Mouse (Mus musculus): ENCODE data around the gene Baiap2l1.
A peak's percentile ranks its signal among the peaks of the same experiment; 100 is the strongest.
"Not testable (repeated sequence)": the region's sequence is repeated elsewhere in the genome, so short reads cannot be mapped to it uniquely, and the experiment has no call there.

The Baiap2l1 gene

DNA sequence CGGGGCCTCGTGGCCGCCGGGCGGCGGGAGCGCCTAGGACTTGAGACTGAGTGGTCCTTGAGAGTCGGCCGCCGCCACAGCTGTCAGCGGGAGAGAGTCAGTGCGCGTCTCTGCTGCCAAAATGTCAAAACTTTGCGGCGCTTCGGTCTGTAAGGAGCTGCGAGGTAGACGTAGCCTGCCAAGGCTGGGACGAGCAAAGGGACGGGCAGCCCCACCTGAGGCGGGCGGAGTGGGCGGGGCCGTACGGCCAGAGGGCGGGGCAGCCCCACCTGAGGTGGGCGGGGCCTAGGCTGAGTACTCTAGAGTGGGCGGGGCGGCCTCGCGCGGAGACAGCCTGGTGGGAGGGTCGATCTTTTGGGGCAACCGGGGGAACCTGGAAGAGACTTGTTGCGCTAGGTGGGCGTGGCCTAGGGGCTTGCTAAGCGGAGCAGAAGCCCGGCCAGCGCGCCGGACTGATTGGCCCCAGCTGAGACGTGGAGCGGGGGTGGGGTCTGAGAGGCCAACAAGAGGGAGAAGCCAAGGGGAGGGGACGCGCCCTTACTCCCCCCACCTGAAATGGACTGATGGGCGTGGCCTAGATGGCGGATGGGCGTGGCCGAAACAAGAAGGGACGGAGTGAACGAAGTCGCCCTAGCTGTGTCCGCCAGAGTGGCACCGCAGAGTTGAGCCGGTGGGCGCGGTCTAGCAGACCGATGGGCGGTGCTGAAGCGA is at the start of gene Baiap2l1:
Gene Baiap2l1, minus strand, starts transcription at position 232 of the 711 bp plus-strand sequence.
- DNase-seq, result peak; percentile 74 to 75

DNA sequence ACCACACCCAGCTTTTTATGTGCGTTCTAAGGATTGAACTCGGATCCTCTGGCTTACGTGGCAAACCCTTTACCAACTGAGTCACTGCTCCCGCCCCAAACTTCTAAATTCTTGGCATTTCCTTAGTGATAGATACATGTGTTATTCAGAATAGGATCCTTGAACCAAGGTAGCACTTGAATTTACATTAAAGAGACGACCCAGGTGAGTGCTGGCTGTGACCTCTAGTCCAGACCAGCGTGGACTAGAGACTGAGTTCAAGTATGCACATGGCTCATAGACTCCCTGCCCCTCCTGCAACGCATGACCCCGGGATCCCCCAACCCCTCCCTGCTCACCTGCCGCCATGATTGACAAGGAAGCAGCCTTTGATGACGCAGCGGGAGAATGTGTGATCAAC is 48.3 kb upstream of the Baiap2l1 start:
- no peak for DNase-seq

DNA sequence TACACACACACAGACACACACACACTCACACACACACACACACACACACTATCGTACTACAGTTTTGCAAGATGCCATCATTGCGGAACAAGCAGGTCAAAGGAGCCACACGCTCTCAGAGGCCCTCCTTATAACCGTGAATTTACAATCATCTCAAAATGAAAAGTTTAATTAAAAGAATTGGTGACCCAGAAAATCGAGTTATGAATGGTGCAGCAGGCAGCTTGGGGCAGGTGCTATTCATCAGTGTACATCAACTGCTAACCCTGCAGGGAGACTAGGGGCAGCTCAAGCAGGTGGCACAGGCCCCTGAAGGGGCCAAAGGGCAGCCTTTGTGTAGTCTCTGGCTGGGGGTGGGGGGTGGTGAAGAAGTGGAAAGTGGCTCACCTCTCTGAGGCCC is 42.9 kb upstream of the Baiap2l1 start:
- no peak for DNase-seq

DNA sequence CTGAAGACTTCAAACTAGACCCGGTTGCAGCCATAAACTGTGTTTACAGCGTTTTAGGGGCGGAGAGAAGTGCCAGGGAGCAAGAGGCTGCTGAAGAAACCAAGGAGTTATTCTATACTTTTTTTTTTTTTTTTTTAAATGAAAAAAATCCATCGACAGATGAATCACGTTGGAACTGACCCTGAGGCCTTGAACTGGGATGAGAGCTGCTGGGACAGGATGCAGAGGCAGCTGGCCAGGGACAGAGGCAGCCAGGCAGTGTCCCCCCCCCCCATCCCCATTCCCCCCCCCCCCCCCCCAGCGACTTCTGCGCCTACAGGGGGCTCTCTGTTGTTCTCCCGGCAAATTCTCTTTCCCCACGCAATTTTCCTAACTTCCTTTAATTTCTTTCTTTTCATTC is 39.7 kb upstream of the Baiap2l1 start:
- no peak for DNase-seq

GRCm38 (mm10) chr5:144394142-144394541 is 36.2 kb upstream of the Baiap2l1 start:
- no peak for DNase-seq

DNA sequence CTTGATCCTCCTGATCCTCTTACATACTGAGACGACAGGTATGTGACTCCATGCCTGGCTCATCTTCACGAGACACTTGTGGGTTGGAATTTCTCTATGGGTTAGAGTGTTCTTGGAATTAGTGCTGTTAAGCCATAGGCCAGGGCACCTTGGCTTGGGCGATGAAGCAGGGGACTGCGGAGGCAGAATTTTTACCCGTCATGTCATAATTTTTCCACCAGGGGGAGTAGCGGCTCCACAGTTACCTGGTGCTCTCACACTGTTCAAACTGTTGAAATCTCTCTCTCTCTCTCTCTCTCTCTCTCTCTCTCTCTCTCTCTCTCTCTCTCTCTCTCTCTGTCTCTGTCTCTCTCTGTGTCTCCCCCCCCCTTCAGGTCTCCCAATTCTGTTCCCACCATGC is 29.9 kb upstream of the Baiap2l1 start:
- DNase-seq, result peak in 1 of 2 experiments; percentile 18

DNA sequence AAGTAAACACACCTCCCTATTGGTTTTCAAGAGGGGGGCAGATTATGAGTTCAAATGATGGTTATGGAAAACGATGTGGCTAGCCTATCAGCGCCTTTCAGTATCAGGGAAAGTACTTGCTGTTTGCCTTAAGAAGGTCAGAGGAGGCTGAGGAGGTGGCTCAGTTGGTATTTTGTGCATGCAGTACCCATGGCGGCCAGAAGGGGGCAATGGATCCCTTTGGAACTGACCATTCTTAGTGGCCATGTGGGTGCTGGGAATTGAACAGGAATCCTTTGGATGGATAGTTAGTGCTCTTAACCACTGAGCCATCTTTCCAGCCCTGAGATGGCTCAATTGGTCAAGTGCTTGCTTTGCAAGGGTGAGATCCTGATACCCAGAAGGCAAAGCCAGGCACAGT is 26.0 kb upstream of the Baiap2l1 start:
- peak in 1 of 2 experiments; percentile 9 for DNase-seq

- DNase-seq, result peak in 1 of 2 experiments; percentile 5
These were observed 23.9 kb upstream of the Baiap2l1 start for GRCm38 (mm10) chr5:144381782-144382181.

DNA sequence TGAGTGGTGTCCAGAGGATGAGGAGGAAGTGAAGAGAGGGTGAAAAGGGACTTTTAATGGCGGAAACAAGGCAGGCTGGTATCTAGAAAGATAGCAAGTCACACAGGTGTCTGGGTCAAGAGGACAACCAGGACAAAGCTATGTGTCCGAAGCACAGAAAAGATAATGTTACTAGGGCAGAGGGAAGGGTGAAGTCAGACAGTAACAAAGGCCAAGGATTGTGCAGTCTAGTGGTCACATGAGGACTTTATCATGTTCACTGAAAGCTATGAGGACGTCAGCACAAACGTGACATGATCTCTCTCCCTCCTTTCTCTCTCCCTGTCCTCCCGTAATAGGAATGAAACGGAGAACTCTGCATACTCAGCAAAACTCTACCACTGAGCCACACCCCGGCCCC is 22.8 kb upstream of the Baiap2l1 start:
- DNase-seq, result no peak

- no peak for DNase-seq
These were observed 21.5 kb upstream of the Baiap2l1 start for GRCm38 (mm10) chr5:144379431-144379830.

- no peak for DNase-seq
These were observed 15.0 kb upstream of the Baiap2l1 start for GRCm38 (mm10) chr5:144372885-144373284.

DNA sequence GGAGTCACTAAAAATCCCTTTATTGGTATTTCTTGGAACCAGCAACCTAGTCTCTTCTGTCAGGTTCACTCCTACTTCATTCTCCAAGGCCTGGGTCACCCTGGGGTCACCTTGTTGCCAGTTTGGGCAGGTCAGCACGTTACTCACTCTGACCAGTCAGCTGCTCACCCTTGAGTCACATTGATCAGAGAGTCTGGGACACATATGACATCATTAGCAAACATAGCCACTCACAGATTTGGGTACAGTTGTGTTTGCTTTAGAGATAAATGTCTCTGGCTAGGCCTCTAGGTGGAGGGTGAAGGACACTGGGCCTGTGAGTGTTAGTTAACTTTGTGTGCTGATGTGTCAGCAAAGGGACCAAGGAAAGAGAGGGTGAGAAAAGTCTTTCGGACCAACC is 14.3 kb upstream of the Baiap2l1 start:
- no peak for DNase-seq

DNA sequence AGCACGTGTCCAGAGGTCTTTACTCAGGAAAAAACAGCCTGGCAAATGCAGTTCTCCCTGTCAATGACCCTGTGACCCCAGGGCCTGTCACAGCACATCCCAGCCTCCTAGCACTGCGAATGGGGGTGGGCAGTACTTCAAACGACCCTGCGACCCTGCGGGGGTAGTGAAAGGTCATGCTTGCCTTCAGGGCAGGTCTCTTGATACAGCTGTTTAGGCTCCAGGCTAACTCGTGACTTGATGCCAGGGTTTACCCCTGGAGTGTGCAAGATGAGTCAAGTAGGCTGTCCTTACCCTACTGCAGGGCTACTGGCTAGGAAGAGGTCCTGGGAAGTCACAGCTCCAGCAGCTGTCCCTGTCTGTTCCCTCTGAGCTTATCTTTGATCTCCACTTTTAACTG is 13.1 kb upstream of the Baiap2l1 start:
- DNase-seq, result no peak

DNA sequence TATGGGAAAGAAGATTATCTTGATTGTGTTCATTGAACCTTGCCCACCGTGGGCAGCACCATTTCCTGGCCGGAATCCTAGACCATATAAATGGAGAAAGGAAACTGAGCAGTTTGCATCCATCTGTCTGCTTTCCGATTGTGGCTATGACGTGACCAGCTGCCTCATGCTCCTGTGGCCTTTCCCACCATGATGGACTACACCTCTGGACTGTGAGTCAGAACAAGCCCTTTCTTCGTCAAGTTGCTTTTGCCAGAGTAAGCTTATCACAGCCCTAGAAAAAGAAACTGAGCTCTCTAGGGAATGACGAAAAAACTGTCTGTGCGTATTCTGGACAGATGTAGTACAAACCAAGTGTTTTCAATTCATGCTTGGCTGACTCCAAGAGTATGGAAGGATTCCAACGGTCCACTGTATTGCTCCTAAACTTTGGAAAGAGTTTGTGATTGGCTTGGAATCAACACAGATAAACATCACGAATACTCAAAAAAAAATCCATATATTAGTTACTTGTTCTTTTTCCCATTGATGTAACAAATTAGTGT is 10.8 kb upstream of the Baiap2l1 start:
- no peak for DNase-seq

DNA sequence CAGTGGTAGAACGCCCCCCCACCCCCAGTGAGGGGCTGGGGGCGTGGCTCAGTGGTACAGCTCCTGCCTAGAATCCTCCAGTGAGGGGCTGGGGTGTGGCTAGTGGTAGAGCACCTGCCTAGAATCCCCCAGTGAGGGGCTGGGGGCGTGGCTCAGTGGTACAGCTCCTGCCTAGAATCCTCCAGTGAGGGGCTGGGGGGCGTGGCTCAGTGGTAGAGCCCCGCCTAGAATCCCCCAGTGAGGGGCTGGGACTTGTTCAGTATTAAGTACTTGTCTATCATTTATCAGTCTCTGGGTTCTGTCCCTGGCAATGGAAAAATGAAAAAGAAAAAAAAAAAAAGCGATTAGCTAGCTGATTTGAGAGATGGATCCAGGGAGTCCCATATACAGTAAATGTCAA is 8.6 kb upstream of the Baiap2l1 start:
- DNase-seq, result not testable (repeated sequence)

- DNase-seq, result no peak
These were observed 6.9 kb upstream of the Baiap2l1 start for GRCm38 (mm10) chr5:144364680-144365357.

- no peak for DNase-seq
These were observed 2.4 kb upstream of the Baiap2l1 start for GRCm38 (mm10) chr5:144360346-144360745.

- DNase-seq, result no peak
These were observed 2.0 kb upstream of the Baiap2l1 start for GRCm38 (mm10) chr5:144359886-144360285.

- no peak for DNase-seq
These were observed 643 bp upstream of the Baiap2l1 start for GRCm38 (mm10) chr5:144358592-144358917.

- DNase-seq, result no peak
These were observed 396 bp downstream of the Baiap2l1 start for GRCm38 (mm10) chr5:144357551-144357880.

- no peak for DNase-seq
These were observed 996 bp downstream of the Baiap2l1 start for GRCm38 (mm10) chr5:144356776-144357455.

DNA sequence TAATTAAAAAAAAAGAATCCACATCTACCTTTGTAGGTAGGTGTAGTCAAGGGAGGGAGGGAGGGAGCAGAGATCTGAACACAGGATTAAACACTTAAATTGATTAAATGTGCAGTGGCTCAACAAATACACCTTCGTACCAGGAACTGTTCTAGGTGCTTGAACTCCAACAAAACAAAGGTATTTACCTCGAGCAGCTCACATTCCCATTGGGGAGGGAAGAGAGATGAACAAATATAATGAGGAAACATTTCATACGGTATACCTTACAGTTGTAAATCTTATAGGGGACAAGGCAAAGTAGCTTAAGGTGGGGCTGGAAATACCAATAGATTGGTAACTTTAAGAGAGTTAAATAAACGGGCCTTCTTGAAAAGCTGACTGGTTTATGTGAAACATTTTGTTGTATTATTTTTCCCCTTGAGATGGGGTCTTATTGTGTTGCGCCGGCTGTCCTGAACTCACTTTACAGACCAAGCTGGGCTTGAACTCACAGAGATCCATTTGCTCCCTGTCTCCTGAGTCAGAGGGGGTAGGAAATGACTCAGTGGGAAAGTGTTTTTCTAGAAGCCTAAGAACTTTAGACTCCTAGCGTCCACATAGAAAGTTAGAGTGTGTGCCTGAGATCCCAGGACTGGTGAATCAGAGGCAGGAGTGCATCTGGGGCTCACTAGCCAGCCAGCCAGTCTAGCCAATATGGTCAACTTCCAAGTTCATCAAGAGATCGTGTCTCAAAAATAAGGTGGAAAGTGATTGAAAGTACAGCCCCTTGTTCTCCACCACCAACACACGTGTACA is 5.5 kb downstream of the Baiap2l1 start:
- no peak for DNase-seq

GRCm38 (mm10) chr5:144351185-144351584 is 6.7 kb downstream of the Baiap2l1 start:
- DNase-seq, result no peak
